Mouse (Mus musculus): ENCODE results near the gene Lmf1. TPM values are rescaled to one million over a fixed set of nuclear protein-coding genes. Genes with fewer than 3 reads are reported as not detected.

Gene Lmf1
- total RNA-seq, 2 experiments from 2014 or later: 20.4 to 23.7 TPM

DNA sequence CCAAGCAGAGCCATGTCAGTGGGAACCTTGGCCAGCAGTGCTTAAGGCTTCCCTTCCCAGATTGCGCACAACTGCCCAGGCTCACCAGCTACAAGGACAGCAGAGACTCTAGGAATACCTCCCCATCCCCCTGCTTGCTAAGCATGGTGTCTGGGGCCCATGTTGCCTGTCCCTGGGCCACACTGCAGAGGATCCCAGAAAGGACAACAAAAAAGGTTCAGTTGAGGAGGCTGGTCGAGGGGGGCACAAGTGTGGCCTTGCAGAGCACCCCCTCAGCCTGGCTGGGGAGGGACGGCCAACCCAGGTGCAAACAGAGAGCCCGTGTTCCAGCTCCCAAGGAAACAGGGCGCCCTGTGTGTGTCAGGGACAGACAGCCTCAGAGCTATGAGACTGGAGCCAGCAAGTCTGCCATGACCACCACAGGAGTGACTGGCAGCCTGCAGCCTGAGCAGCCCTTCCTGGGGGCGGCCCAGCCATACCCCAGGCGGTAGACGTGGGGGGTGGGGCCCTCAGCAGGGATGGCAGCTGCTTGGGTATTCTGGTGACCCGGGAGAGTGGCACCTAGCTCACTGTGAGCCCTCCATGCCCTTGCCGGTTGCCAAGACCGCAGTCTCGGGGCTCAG lies 84.4 kb downstream of the Lmf1 start:
- peak in 1 of 2 experiments; percentile 51 for DNase-seq (ENCODE audit: low spot score in 2 of 2)
- intact Hi-C loops (cut with DNase I): no loop called here

DNA sequence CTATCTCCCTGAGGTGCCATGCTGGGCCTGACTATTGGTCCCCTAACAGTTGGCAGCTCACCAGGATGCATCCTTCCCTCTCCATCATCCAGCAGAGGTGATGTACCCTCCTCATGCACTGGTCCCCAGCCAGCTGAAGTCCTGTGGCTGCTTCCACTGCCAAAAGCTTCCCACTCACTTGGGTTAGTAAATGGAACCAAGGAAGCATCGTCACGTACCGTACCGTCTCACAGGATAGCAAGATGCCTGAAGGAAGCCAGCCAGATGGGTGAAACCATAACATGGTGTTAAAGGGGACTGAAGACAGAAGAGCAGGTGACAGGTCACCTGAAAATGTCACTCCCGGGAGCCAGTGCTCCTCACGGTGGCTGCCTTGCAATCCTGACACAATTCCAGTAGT lies 86.6 kb downstream of the Lmf1 start:
- intact Hi-C loops (cut with DNase I): no loop called here
- DNase-seq (ENCODE audit: low spot score in 2 of 2): peak in 1 of 2 experiments; percentile 59

DNA sequence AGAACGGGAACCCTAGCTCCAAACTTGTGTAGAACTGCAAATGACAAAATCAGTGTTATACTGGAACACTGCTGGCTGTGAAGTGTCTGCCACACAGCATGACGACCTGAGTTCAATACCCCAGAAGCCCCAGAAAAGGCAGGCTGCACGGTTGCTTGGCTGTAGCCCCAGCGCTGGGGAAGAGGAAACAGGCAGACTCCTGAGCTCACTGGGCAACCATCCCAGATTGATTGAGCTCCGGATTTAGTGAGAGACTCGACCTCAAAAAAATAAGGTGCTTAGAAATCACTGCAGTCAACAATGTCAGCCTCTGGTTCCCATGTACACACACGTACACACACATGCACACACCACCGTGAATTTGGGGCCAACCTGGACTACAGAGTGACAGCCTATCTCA lies 87.0 kb downstream of the Lmf1 start:
- intact Hi-C loops (cut with DNase I): no loop called here
- DNase-seq (ENCODE audit: low spot score in 2 of 2): no peak

DNA sequence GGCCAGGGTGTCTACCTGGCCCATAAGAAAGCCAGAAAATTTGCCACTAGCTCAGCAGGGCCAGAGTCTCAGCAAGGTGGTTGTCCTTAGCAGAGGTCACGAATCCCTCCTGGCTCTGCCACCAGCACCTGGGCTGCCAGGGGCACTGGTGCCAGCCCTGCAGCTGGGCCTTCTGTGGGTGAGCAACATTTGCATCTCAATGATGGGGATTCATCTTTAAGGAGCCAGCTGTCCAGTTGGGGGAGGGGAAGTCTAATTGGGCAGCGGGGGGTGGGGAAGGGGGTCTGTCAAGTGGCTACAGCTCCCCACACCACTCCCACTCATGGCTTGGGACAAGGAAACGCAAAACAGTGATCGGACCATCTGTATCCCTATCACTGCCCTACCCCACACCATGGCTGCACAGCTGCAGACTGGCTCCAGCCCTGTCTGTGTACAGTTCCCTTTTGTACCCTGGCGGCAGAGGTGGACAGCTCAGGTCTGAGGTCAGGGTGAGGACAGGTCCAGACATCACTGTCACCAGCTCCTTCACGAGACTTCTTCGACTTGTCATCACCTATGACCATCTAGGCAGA lies 89.7 kb downstream of the Lmf1 start:
- intact Hi-C loops (cut with DNase I): no loop called here
- DNase-seq (ENCODE audit: low spot score in 2 of 2): no peak

DNA sequence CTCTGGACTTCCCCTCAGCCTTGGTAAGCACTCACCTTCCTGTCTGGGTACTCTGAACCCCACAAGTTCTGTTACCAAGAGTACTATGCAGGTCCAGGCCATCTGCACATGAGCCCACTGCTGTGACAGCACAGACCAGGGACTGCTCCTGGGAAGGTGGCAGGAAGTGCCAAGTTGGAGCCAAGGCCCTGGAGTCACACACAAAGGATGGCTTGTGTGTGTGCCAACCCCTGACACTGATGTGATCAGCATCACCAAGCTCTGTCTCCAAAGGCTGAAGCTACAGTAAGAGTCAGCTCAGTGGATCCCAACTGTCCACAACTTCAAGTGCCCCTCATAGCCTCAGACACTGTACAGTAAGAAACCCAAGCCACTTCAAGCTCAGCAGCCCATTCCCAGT lies 94.1 kb downstream of the Lmf1 start:
- no peak for DNase-seq (ENCODE audit: low spot score in 2 of 2)
- intact Hi-C loops (cut with DNase I): no loop called here

DNA sequence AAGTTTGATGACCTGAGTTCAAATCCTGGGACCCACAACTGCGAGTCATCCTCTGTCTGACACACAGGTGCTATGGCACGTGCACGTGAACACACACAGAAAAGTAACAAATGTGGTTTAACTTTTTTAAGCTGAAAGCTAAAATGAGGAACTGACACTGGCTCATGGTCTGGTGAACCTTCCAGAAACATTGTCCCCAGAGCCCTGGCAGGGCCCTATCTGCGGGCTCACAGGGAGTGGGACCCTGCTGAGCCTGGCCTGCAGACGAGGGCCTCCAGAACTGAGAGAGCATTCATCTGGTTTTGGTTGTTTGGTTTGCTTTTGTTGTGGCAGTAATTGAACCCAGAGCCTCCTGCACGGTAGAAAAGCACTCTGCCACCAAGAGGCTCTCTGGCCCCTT lies 99.1 kb downstream of the Lmf1 start:
- no peak for DNase-seq (ENCODE audit: low spot score in 2 of 2)
- intact Hi-C loops (cut with DNase I): no loop called here

DNA sequence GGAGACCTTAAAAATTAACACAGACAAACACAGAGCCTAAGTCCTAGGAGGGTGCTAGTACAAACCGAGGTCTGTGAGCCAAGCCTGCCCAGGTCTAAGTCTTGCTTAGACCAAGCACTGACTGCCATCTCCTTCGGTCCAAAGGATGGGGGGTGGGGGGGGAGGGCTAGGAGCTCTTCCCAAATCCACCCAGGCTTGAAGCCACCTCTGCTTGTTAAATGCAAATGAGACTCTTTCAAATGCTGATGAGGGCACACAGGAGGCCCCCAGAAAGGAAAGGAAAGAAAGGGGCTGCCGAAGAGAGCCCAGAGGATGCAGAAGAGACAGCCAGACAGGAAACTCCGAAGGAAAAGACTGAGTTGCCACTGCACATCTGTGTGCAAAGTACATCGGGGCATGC lies 100.9 kb downstream of the Lmf1 start:
- intact Hi-C loops (cut with DNase I): no loop called here
- no peak for DNase-seq (ENCODE audit: low spot score in 2 of 2)

DNA sequence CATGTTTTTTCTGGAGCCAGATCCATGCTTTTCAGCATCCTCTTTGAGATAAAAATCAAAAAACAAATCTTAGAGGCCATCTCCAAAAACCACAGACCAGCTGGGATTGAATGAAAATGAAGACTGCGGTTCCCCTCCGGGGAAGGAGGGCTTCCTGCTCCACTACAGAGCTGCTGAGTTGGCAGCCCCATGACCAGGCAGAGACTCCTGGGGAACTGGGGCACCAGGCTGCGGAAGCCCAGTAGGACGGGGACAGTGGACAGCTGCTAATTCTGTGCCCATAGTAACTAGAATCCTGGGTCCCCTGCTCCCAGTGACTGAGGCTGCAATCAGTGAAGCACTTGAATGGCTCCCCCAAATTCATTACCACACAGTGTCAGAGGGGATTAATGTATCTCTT lies 102.8 kb downstream of the Lmf1 start:
- intact Hi-C loops (cut with DNase I): no loop called here
- no peak for DNase-seq (ENCODE audit: low spot score in 2 of 2)

DNA sequence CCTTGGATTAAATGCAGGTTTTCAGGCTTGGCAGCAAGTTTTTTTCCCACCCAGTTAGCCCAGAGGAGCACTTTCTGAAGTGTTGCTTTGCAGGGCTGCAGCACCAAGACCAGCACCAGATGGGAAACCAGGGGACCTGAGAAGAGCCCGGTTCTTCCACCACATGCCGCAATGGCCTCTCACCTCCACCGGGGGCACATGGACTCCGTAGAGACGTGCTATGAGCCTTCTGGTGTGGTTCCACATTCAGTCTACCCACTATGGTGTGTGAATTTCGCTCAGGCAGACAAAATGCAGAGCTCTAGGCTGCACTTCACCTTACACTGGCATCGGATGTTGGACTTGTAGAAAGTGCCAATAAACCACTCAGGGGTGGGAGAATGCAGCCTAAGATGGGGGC lies 107.4 kb downstream of the Lmf1 start:
- intact Hi-C loops (cut with DNase I): no loop called here
- DNase-seq (ENCODE audit: low spot score in 2 of 2): no peak

DNA sequence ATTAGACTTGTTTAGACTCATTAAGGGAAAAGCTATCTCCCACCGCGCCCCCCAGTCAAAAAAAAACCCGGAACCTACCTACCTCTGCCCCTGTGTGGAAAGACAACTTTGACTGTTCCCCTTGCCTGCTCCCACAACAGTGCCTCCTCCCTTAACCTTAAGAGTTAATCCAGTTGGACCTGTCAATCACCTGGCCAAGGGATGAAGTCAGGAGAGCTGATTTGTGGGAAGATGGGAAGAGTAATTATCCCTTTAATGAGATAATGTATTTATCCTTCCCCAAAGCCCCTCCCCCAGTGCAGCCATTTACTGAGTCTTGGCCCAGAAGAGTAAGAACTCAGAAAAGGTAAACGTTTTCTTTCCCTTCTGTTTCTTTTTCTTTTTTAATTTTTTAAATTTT lies 110.0 kb downstream of the Lmf1 start:
- DNase-seq (ENCODE audit: low spot score in 2 of 2): no peak
- intact Hi-C loops (cut with DNase I): no loop called here

DNA sequence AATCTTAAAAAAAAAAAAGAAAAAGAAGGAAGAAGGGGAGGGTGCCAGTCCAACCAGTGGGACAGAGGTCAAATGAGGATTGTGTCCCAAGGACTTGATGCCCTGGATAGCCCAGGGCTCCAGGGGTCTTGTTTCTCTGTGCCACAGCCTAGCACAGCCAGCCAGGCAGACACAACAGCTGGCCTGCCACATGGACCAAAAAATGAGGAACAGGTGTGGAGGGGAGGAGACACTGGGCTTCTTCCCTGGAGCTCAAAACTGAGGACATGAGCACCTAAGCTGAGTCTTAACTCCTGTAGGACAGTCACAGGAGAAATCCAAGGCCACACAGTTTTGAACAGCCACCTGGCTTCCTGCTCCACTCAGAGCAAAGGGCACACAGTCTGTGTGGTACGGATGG lies 117.4 kb downstream of the Lmf1 start:
- DNase-seq (ENCODE audit: low spot score in 2 of 2): no peak
- intact Hi-C loops (cut with DNase I): loop anchor here (5.0 kb wide), 1 partner anchor 299 kb away; no protein-coding TSS in a partner anchor

DNA sequence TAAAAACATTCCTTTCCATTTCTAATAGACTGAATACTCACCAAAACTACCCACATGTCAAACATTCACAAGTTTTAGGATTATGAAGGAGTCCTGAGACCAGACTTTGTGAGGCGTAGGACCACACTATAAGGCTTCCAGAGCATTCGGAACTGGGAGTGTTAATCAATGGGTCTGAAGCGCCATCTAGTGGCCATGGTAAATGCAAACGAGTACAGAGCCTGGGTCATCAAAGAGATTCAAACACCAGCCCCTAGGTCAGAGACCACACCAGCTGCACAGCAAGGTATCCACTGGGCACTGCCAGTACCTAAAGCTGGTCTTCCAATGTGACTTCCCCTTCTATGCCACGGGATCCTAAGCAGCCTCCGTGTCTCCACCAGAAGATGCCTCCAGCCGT lies 119.6 kb downstream of the Lmf1 start:
- DNase-seq (ENCODE audit: low spot score in 2 of 2): peak; percentile 84 to 89
- intact Hi-C loops (cut with DNase I): loop anchor here (1.0 to 5.0 kb wide), 3 partner anchors 131 to 301 kb away; no protein-coding TSS in a partner anchor

DNA sequence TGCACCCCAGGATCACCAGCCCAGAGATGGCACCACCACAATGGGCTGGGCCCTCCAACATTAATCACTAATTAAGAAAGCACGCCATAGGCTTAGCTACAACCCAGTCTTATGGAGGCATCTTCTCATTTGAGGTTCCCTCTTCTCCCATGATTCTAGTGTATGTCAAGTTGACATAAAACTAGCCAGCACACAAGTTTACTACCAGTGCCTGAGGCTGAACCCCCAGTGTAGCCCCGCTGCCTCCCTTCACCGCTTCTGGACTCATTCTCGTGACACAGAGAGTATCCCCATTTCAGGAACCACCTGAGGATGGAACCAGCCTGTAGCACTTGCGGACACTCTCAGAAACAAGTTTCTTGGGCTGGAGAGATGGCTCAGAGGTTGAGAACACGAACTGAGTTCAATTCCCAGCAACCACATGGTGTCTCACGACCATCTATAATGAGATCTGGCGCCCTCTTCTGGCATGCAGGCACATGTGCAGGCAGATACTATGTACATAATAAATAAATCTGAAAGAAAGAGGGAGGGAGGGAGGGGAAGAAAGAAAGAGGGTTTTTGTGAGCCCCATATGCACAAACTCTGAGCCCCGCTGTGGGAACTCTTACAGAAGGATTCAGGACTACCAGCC lies 122.1 kb downstream of the Lmf1 start:
- no peak for DNase-seq (ENCODE audit: low spot score in 2 of 2)
- intact Hi-C loops (cut with DNase I): loop anchor here (10.0 kb wide), 1 partner anchor 386 kb away; the partner anchor contains the start of gene Prss29

DNA sequence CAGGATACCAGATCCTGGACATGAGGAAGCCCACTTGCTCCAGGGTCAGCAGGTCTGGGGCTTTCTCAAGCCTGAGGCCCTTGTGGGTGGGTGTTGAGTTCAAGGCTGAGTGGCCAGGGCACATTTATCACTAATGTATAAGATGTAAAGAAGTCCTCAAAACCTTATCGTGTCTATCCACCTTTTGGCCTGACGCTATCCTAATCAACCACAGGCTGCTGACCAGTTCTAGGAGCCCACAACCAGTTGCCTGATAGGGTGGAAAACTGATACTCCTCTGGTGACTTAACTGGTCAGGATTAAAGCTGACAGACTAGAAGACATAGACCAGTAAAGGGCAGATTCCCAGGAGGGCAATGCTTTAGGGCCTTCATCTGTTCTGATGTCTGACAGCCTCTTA lies 131.1 kb downstream of the Lmf1 start:
- intact Hi-C loops (cut with DNase I): loop anchor here (10.0 kb wide), 1 partner anchor 395 kb away; the partner anchor contains the start of gene Prss29

DNA sequence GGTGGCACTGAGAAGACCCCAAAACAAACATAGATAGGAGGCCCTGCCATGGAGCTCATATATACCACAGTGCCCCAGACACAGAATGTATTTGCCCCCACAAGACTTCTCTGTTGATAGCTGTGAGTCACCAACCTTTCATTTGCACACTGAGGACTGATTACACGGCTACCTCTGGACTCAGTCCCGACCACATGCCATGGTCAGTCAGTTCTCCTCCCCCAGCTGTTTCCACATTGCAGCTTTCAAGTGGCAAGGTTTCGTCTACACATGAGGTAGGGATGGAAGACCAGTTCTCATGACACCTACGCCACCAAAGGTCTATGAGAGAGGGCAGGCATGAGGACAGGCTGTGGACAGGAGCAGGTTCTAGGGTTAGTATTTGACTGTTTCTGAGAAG lies 132.3 kb downstream of the Lmf1 start:
- DNase-seq (ENCODE audit: low spot score in 2 of 2): no peak
- intact Hi-C loops (cut with DNase I): no loop called here

More for the DNA sequence above, 131.1 kb downstream of the Lmf1 start:
- no peak for DNase-seq (ENCODE audit: low spot score in 2 of 2)

Other genes starting within 250 kb of the Lmf1 start
- not detected for gene Tpsab1, start 233.5 kb upstream of the Lmf1 start, total RNA-seq (2021)
- not detected for gene Tpsb2, start 212.8 kb upstream of the Lmf1 start, total RNA-seq (2021)
- gene Tpsg1, start 209.8 kb upstream of the Lmf1 start, total RNA-seq (2021): not detected
- 10 to 100 TPM; 39.0 to 39.5 TPM for gene Cacna1h, start 145.3 kb upstream of the Lmf1 start, total RNA-seq (2021)
- 1 to 10 TPM; 1.9 to 2.9 TPM for gene Tekt4, start 124.5 kb upstream of the Lmf1 start, total RNA-seq (2021)
- under 1 TPM in 1 of 2 experiments, not detected in 1; 0.60 TPM for gene Sstr5, start 81.8 kb upstream of the Lmf1 start, total RNA-seq (2021)
- 10 to 100 TPM; 52.1 to 55.3 TPM for gene Sox8, start 8.4 kb upstream of the Lmf1 start, total RNA-seq (2021)
- gene Gng13, start 138.1 kb downstream of the Lmf1 start, total RNA-seq (2021): 100 to 1,000 TPM; 176 to 196 TPM
- 1 to 10 TPM; 2.4 to 3.0 TPM for gene Chtf18, start 148.3 kb downstream of the Lmf1 start, total RNA-seq (2021)
- gene Rpusd1, start 148.6 kb downstream of the Lmf1 start, total RNA-seq (2021): 10 to 100 TPM; 46.9 to 48.7 TPM
- gene Mslnl, start 157.0 kb downstream of the Lmf1 start, total RNA-seq (2021): under 1 TPM in 1 of 2 experiments, not detected in 1; 0.25 TPM
- gene Msln, start 175.3 kb downstream of the Lmf1 start, total RNA-seq (2021): 1 to 10 TPM; 2.2 to 3.8 TPM
- gene Narfl, start 194.7 kb downstream of the Lmf1 start, total RNA-seq (2021): 10 to 100 TPM; 33.4 to 34.4 TPM
- 100 to 1,000 TPM; 109 to 122 TPM for gene Haghl, start 206.6 kb downstream of the Lmf1 start, total RNA-seq (2021)
- gene Ccdc78, start 207.5 kb downstream of the Lmf1 start, total RNA-seq (2021): under 1 TPM in 1 of 2 experiments, not detected in 1; 0.21 TPM
- 10 to 100 TPM; 79.7 to 82.2 TPM for gene Fam173a, start 213.8 kb downstream of the Lmf1 start, total RNA-seq (2021)
- gene AC134908.4, start 216.6 kb downstream of the Lmf1 start, total RNA-seq (2021): 1 to 10 TPM in 1 of 2 experiments, not detected in 1; 1.0 TPM
- gene Metrn, start 218.1 kb downstream of the Lmf1 start, total RNA-seq (2021): 10 to 100 TPM; 72.5 to 86.7 TPM
- gene Fbxl16, start 230.0 kb downstream of the Lmf1 start, total RNA-seq (2021): 100 to 1,000 TPM; 648 to 673 TPM
- 10 to 100 TPM; 25.1 to 25.4 TPM for gene Wdr24, start 244.5 kb downstream of the Lmf1 start, total RNA-seq (2021)
- 10 to 100 TPM; 55.9 to 57.6 TPM for gene Jmjd8, start 249.8 kb downstream of the Lmf1 start, total RNA-seq (2021)

Data from left cerebral cortex, postnatal 25 days (tissue).